Mouse (Mus musculus): ENCODE measurements around the gene Amtn.
"Not testable (repeated sequence)": the region's sequence is repeated elsewhere in the genome, so short reads cannot be mapped to it uniquely, and the experiment has no call there.

Amtn gene

DNA sequence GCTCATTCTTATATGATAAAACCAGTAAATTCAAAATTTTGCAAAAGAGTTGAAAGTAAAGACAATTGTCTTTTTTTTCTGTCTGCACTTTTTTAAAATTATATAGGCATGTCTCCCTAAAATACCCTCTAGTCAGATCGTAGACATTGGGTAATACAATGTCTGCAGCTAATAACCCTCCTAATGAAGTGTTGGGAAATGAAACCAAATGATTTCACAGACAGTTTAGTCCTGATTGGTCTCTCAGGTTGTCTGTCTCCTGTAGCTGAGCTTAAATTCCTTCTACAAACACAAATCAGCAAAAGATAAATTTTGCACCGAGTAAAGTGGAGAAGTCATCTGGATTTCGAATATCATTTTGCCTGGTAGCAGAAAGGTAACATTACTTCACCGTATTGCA lies at the start of gene Amtn:
Gene Amtn (plus strand): TSS at position 301 of the 400 bp plus-strand sequence.
- no peak for DNase-seq (ENCODE audit: low read depth, low spot score)

DNA sequence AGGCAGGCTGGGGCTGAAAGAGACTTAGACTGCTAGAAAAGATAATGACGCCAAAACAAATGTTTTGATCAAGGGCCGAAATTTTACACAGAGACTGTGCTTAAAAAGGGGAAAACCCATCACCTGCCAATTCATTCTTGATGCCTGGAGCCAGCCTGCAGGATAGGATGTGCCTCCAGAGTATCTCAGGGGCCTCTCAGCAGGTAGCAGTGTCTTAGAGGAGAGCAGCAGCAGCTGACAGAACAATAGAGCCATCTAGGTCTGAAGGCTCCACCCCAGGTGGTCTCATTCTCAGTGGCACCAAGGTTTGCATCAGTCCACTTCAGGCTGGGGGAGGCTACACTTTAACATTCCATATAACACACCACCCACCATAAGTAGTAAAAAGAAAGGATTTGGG lies 27.4 kb upstream of the Amtn start:
- not testable (repeated sequence) for DNase-seq (ENCODE audit: low read depth, low spot score)

DNA sequence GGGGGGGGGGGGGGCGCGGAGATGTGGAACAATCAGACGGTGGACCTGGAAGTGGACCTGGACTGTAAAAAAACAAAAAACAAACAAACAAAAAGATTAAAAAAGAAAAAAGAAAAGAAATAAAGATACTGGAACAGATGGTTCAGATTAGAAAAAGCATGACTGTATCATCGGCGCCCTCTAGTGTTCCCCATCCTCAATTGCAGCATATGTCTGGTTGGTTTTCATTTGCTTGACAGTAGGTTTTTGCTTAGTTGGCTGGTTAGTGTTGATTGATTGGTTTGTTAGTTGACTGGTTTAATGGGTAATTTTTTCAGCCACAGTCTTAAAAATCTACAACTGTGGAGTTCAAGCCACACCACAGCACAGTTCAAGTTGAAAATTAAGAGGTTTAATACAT lies 11.1 kb upstream of the Amtn start:
- DNase-seq (ENCODE audit: low read depth, low spot score) = peak; percentile 40

DNA sequence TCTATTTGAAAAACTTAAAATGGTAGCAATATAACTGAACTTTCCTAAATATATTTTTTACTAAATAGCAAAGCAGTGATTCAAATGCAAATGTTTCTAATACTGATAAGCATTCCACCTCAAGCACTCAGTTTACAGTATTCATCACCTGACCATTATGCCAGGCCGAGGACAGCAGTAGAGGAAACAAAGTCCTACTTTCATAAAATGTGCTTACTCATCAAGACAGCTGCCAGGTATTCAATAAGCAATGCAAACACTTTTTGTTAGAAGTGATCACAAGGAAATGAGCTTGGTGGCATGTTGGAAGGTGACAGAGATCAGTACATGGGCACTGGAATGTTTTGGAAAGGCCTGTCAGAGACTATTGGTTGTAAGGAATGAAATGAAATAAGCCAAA lies 9.0 kb upstream of the Amtn start:
- DNase-seq (ENCODE audit: low read depth, low spot score) = no peak

DNA sequence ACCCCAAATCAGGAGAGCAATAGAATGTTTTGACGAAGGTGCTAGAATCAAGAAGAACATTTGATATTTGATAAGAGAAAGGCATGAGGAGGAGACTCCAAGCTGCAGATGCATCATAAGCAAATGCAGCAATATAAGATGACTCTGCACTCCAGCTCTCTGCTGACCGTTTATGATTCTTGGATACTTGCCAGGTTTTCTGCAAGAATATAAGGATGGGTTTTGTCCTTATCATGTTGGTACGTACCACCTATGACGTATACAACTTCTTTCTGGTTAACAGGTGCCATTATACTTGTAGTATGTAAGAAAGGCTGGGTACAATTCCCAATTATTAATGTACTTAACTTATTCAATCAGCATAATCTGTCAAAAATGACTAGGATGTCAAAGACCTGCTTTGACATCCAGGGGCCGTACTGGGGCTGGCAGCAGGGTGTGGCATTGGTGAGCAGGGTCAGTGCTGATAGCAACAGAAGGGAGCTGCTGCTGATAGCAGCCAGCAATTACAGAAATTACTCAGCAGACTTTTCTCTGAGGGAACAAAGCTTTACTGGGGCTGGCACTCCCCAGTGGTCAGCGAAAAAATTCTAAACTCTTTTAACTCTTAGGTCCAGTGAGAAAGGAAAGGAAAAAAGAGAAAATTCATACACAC lies 5.2 kb upstream of the Amtn start:
- DNase-seq (ENCODE audit: low read depth, low spot score) = no peak

DNA sequence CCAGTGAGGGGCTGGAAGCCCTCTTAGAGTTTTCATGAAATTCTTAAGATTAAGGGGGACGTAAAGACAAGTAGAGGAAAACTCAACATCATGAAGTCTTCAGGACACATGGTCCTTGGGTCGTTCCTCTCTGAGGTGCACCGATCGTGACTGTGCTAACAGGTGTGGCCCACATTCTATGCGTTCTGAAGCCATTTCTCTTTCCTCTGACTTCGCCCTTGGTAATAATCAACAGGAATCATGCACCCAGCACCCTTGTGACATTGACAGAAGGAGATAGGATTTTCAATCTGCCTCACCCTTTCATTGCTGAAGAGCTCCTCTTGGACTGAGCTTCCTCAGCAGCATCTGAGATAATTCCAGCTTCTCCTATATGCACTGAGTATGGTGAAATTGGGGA lies 3.3 kb upstream of the Amtn start:
- DNase-seq (ENCODE audit: low read depth, low spot score) = no peak

DNA sequence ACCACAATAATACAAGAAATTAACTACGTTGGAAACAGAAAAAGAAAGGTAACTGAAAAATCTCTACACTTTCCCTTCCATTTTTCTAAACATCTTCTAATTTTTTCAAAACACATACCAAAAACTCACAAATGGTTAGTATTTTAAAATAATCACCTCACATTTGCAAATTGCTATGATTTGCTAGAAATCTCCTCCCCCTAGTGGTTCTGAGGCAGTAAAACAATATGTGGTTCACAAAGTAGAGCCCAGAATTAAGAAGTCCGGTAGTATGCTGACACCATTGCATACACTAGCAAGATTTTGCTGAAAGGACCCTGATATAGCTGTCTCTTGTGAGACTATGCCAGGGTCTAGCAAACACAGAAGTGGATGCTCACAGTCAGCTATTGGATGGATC lies 16.1 kb downstream of the Amtn start:
- DNase-seq (ENCODE audit: low read depth, low spot score) = not testable (repeated sequence)

DNA sequence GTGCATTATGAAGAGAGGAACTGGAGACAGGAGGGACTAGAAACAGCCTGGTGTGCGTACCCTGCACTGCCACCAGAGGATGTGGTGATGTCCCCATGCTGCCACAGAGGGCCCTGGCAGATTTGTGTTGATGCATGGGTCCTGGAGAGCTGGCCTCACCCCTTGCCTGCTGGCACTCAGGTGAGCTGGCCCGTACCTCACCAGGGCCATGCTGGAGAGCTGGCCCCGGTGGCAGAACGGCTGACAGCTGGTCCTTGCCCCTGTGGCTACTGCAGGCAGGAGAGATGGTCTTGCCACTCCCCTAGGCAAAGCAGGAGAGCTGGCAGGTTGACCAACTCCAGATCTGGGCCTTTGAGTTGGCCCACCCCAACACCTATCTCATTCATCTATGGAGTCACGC lies 22.7 kb downstream of the Amtn start:
- no peak for DNase-seq (ENCODE audit: low read depth, low spot score)

DNA sequence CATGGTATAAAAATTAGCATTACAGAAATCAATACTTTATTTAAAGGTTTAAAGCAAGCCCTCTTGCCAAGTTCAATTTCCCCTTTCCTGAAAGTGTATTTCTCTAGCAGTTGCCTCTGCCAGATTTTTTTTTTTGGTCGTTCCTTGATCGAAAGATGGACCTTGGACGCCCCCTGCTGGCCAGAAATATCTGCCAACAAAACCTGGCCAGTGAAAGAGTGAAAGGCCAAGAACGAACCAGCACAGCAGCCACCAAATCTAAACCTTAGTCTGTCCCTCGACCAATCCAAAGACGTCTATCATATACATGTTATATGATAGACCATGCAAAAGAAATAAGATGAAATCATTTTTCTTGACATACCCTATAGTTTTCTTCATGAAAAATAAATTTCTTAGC lies 23.9 kb downstream of the Amtn start:
- DNase-seq (ENCODE audit: low read depth, low spot score) = peak; percentile 38

DNA sequence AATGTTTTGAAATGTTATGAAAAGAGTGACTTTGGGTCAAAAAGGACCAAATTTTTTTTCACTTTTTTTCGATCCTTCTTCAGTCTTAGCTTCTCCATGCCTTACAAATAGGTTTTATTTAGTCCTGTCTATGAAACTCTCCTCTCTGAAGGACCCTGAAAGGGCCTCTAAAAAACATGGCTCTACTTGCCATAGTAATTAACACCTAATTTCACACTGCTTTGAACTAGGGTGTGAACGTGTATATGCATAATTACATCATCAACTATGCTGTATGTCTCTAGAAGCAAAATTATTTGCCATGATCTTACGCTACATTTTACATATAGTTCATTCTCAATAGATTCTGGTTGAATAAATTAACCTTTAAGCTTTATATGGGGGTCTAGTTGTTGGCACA lies 25.6 kb downstream of the Amtn start:
- no peak for DNase-seq (ENCODE audit: low read depth, low spot score)

DNA sequence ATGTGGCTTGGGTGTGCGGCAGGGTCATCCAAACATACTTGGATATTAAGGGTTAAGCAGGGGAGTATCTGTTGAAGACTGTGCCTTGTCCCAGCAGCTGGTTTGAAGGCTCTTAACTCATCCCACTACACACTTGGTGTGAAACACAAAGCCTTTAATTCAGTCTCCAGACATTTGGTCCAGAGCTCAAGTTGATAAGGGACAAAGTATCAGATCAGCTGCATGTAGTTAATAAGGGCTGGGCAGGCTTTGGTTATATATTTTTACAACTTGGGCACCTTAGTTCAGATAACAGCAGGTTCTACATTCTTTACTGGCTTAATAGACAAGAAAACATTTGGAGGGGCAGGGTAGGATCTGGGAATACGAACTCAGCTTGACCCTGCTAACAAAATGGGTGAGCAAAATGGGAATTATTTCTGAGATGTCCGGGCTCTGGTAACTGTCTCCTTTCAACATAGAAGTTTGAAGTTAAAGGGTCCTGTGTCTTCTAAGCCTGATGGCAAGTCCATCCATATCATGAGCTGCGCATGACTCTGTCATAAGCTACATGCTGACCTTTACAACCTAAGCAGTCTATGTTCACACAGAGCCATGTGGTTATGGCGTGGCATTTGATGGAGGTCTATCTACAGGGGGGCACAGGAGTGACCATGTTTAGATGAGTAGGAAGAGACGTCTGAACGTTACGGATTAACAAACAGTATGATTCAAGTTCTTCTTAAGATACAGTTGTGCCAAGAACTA lies 44.6 kb downstream of the Amtn start:
- no peak for DNase-seq (ENCODE audit: low read depth, low spot score)

DNA sequence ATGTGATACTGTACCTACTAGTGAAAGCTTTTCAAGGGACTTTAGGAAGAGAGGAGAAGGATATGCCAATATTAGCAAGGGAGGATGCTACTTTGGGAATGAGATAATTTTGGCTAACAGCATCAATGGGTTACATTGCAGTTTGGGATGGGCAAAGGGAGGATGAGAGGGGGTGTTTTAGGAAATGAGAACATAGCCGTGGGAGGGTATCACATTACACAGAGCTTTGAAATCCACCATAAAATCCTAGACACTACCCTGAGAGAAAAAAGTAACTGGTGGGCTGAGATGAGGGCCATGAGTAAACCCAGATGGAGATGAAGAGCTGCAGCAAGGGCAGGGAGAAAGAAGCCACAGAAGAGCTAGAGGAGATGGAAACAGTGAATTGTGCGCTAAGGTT lies 49.0 kb downstream of the Amtn start:
- DNase-seq (ENCODE audit: low read depth, low spot score) = not testable (repeated sequence)

DNA sequence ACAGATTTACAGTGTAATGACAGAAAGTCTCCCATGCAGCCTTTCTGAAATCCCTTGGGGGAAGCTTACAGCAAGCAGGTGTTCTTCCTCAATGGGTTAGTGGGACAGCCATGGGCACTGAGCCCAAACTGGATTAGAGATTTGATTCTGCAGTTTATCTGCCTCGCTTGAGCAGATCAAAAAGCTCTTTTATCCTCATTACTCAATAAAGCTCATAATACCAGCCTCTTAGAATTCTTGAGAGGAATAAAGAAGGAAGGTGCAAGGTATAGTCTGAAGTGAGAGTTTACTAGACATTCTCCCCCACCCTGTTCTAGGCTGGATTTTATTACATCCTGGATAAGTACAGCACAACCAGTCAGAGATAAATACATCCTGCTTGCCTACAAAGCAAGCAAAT lies 50.8 kb downstream of the Amtn start:
- no peak for DNase-seq (ENCODE audit: low read depth, low spot score)
